ENCODE assay signal across 9 mouse cellular contexts in genomic region chr5:99480078-99481031, GRCm38 (mm10).
DNase-seq lines count a peak whose midpoint lies in the region; ATAC-seq and TF ChIP-seq lines count a peak whose summit lies in the region.
"Had no signal": no experiment of that assay in that cellular context is flagged by ENCODE, and none has a peak within 500 bp of the region (broad histone marks: within the 10 kb centered on the region; RNA-seq: fewer than 3 reads in every experiment).

No protein-coding gene starts in this region.

- WGBS in heart, embryonic 13.5 days = 66% methylated on average over 6 of the region's 6 CpGs
- WGBS in forebrain, embryonic 16.5 days = 29% methylated on average over 6 of the region's 6 CpGs
- 48% methylated on average over 6 of the region's 6 CpGs for WGBS in midbrain, embryonic 11.5 days
- 92% methylated on average over 6 of the region's 6 CpGs for WGBS in thymus, adult 2 months

- peak overlapping the region; percentile 77 for H3K27ac ChIP-seq in heart, embryonic 13.5 days (replicated peaks)
- peak overlapping the region; percentile 85 for H3K27ac ChIP-seq in forebrain, embryonic 16.5 days (ENCODE audit: low read length)
- peak overlapping the region; percentile 78 for H3K27ac ChIP-seq in midbrain, embryonic 11.5 days (ENCODE audit: low read depth, low read length)
- no peak overlapping the region; the same call in 1 of the 2 replicates for H3K27ac ChIP-seq in thymus, adult 2 months (ENCODE audit: control insufficient read depth, insufficient read depth, low read length)

- intact Hi-C loops in heart, postnatal 36 days (cut with DNase I) = no loop called here

- H3K4me3 ChIP-seq in heart, embryonic 13.5 days = peak overlapping the region; percentile 34; the same call in 1 of the 2 replicates
- no peak overlapping the region for H3K4me3 ChIP-seq in forebrain, embryonic 16.5 days (replicated peaks; ENCODE audit: low read length)
- no peak overlapping the region for H3K4me3 ChIP-seq in midbrain, embryonic 11.5 days (ENCODE audit: low read depth, low read length)
- no peak overlapping the region for H3K4me3 ChIP-seq in thymus, adult 2 months (ENCODE audit: control insufficient read depth, insufficient read depth, low read length)

- ATAC-seq in heart, embryonic 13.5 days (ENCODE audit: extremely low read depth, insufficient number of reproducible peaks, low FRiP score, low TSS enrichment) = no peak
- ATAC-seq in forebrain, embryonic 16.5 days = peak; percentile 11; the same call in 1 of the 2 replicates
- ATAC-seq in midbrain, embryonic 11.5 days (ENCODE audit: low FRiP score) = no peak
- no peak for ATAC-seq in CD4-positive, CD25-positive, alpha-beta regulatory T cell, adult 4 months

- H3K36me3 ChIP-seq in heart, embryonic 13.5 days = no peaks in the 10 kb centered on the region
- H3K36me3 ChIP-seq in forebrain, embryonic 16.5 days (ENCODE audit: control insufficient read depth, insufficient read depth) = no peaks in the 10 kb centered on the region
- no peaks in the 10 kb centered on the region for H3K36me3 ChIP-seq in midbrain, embryonic 11.5 days (ENCODE audit: control insufficient read depth, insufficient read depth, low read length)
- no peaks in the 10 kb centered on the region for H3K36me3 ChIP-seq in thymus, adult 2 months (ENCODE audit: control insufficient read depth, insufficient read depth, low read length)

- peaks cover 58% of the 10 kb centered on the region for H3K4me1 ChIP-seq in heart, embryonic 13.5 days
- peaks cover 23% of the 10 kb centered on the region for H3K4me1 ChIP-seq in forebrain, embryonic 16.5 days (replicated peaks; ENCODE audit: control insufficient read depth, insufficient read depth, low read length)
- H3K4me1 ChIP-seq in midbrain, embryonic 11.5 days (ENCODE audit: control insufficient read depth, insufficient read depth, low read length) = peaks cover 23% of the 10 kb centered on the region
- H3K4me1 ChIP-seq in thymus, adult 2 months (replicated peaks; ENCODE audit: control insufficient read depth, insufficient read depth, low read length) = no peaks in the 10 kb centered on the region

- H3K9ac ChIP-seq in heart, embryonic 13.5 days = peak overlapping the region; percentile 70
- H3K9ac ChIP-seq in forebrain, embryonic 16.5 days (replicated peaks; ENCODE audit: low read depth, low read length) = 0 out of 2 replicates have a peak overlapping the region, but pooled peaks have one; percentile 7
- H3K9ac ChIP-seq in midbrain, embryonic 11.5 days (ENCODE audit: low read length) = peak overlapping the region; percentile 28; the same call in 1 of the 2 replicates

- TF ChIP-seq CTCF in thymus, adult 2 months (IDR thresholded peaks at IDR 0.05; ENCODE audit: borderline replicate concordance, control insufficient read depth, extremely low read depth, insufficient read depth, low read length, poor library complexity) = no peak

- H3K4me2 ChIP-seq in heart, embryonic 13.5 days = peak overlapping the region; percentile 64
- H3K4me2 ChIP-seq in forebrain, embryonic 16.5 days (ENCODE audit: low read length) = no peak overlapping the region
- H3K4me2 ChIP-seq in midbrain, embryonic 11.5 days = peak overlapping the region; percentile 35; the same call in 1 of the 2 replicates

- H3K9me3 ChIP-seq in heart, embryonic 13.5 days = no peaks in the 10 kb centered on the region
- H3K9me3 ChIP-seq in forebrain, embryonic 16.5 days (ENCODE audit: control insufficient read depth, low read length) = no peaks in the 10 kb centered on the region
- H3K9me3 ChIP-seq in midbrain, embryonic 11.5 days (ENCODE audit: control insufficient read depth, low read length) = no peaks in the 10 kb centered on the region

- no peaks in the 10 kb centered on the region for H3K27me3 ChIP-seq in heart, embryonic 13.5 days (replicated peaks)
- H3K27me3 ChIP-seq in forebrain, embryonic 16.5 days (replicated peaks; ENCODE audit: control insufficient read depth, insufficient read depth, low read length) = no peaks in the 10 kb centered on the region
- H3K27me3 ChIP-seq in midbrain, embryonic 11.5 days (ENCODE audit: control insufficient read depth, insufficient read depth, low read length) = peaks cover 71% of the 10 kb centered on the region
- no peaks in the 10 kb centered on the region for H3K27me3 ChIP-seq in thymus, adult 2 months (ENCODE audit: control insufficient read depth, insufficient read depth, low read length)
- H3K27me3 ChIP-seq: CH12.LX had no signal

- no peak for TF ChIP-seq POLR2A in thymus, adult 2 months (IDR thresholded peaks at IDR 0.05; ENCODE audit: control insufficient read depth, extremely low read depth, insufficient read depth, low read length, poor library complexity)

- no peak for DNase-seq in heart, postnatal 36 days
- peak; percentile 21 for DNase-seq in cerebellum, adult 8-10 months
- no peak for DNase-seq in midbrain, embryonic 11.5 days (ENCODE audit: low spot score, missing footprints)
- DNase-seq in thymus, adult 2 months = no peak
- no peak for DNase-seq in spleen, postnatal 10 days (ENCODE audit: low spot score in 2 of 2)

Comparison
In these comparisons a context has a peak if more than half of its experiments do, and no peak if none do; other contexts are left out.
1. H3K9ac ChIP-seq: peak in every context shown above with its lines; median percentile 70 in heart, embryonic 13.5 days; 28 in midbrain, embryonic 11.5 days; 7 in forebrain, embryonic 16.5 days.